In the genomic region with DNA sequence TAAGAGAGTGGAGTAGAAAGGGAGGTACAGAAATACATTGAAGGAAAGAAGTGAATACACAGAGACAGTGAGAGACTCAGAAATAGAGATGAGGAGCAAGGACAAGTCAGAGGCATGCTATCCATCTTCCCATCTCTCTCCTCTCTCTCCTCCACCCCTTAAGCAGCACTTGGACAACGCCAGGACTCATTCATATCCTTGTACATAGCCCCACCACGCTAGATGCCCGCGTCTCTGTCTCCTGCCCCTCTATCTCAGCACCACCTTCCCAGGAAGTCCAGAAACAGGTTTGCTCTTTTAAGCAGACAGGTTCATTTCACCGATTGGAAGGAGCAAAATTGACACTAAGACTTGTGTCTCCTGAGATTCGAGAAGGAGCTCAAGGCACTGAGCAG, we compare ENCODE assay signal across 9 mouse cellular contexts. TPM values are rescaled to one million over a fixed set of nuclear protein-coding genes. Genes with fewer than 3 reads are reported as not detected.
DNase-seq lines count a peak whose midpoint lies in the region; ATAC-seq and TF ChIP-seq lines count a peak whose summit lies in the region.
"Had no signal": no experiment of that assay in that cellular context is flagged by ENCODE, and none has a peak within 500 bp of the region (broad histone marks: within the 10 kb centered on the region; RNA-seq: fewer than 3 reads in every experiment).

No protein-coding gene starts in this region.

- H3K36me3 ChIP-seq in lung, embryonic 15.5 days: no peaks in the 10 kb centered on the region
- no peaks in the 10 kb centered on the region for H3K36me3 ChIP-seq in liver, embryonic 11.5 days (ENCODE audit: control insufficient read depth, insufficient read depth, low read length)
- no peaks in the 10 kb centered on the region for H3K36me3 ChIP-seq in stomach, postnatal 0 days (ENCODE audit: control insufficient read depth, insufficient read depth, low read length)

- peak overlapping the region; percentile 65 for H3K4me2 ChIP-seq in lung, embryonic 15.5 days
- peak overlapping the region; percentile 70 for H3K4me2 ChIP-seq in liver, embryonic 11.5 days
- peak overlapping the region; percentile 84 for H3K4me2 ChIP-seq in stomach, postnatal 0 days (replicated peaks; ENCODE audit: low read depth)

- peaks cover 23% of the 10 kb centered on the region for H3K4me1 ChIP-seq in lung, embryonic 15.5 days
- H3K4me1 ChIP-seq in liver, embryonic 11.5 days (replicated peaks; ENCODE audit: control insufficient read depth, insufficient read depth, low read length): no peaks in the 10 kb centered on the region
- H3K4me1 ChIP-seq in stomach, postnatal 0 days (replicated peaks; ENCODE audit: control insufficient read depth, insufficient read depth): no peaks in the 10 kb centered on the region; the same call in none of the 2 replicates

- peaks cover 17% of the 10 kb centered on the region for H3K27me3 ChIP-seq in lung, embryonic 15.5 days
- peaks cover 39% of the 10 kb centered on the region for H3K27me3 ChIP-seq in liver, embryonic 11.5 days (replicated peaks; ENCODE audit: control insufficient read depth, insufficient read depth, low read length)
- no peaks in the 10 kb centered on the region for H3K27me3 ChIP-seq in stomach, postnatal 0 days (ENCODE audit: control insufficient read depth, insufficient read depth, low read length)

- 49% methylated on average over 6 of the region's 6 CpGs for WGBS in lung, embryonic 15.5 days
- WGBS in liver, embryonic 11.5 days: 55% methylated on average over 6 of the region's 6 CpGs
- whole genome bisulfite sequencing in stomach, postnatal 0 days: 47% methylated on average over 6 of the region's 6 CpGs

- H3K9me3 ChIP-seq in lung, embryonic 15.5 days: no peaks in the 10 kb centered on the region
- H3K9me3 ChIP-seq in liver, embryonic 11.5 days (ENCODE audit: control insufficient read depth, low read length): no peaks in the 10 kb centered on the region
- H3K9me3 ChIP-seq in stomach, postnatal 0 days (ENCODE audit: control insufficient read depth, low read length): no peaks in the 10 kb centered on the region

- H3K9ac ChIP-seq in lung, embryonic 15.5 days: peak overlapping the region; percentile 59; the same call in 1 of the 2 replicates
- no peak overlapping the region for H3K9ac ChIP-seq in liver, embryonic 11.5 days (ENCODE audit: low read depth, low read length)
- H3K9ac ChIP-seq in stomach, postnatal 0 days (ENCODE audit: low read length): peak overlapping the region; percentile 83; the same call in 1 of the 2 replicates

- no peak for TF ChIP-seq CTCF in stomach, postnatal 0 days (IDR thresholded peaks at IDR 0.05; ENCODE audit: low read depth)

- no peak overlapping the region for H3K27ac ChIP-seq in lung, embryonic 15.5 days
- no peak overlapping the region for H3K27ac ChIP-seq in liver, embryonic 11.5 days (ENCODE audit: low read depth, low read length)
- no peak overlapping the region for H3K27ac ChIP-seq in stomach, postnatal 0 days (replicated peaks)

- H3K4me3 ChIP-seq in lung, embryonic 15.5 days: peak overlapping the region; percentile 59
- peak overlapping the region; percentile 60 for H3K4me3 ChIP-seq in liver, embryonic 11.5 days (ENCODE audit: low read depth, low read length)
- peak overlapping the region; percentile 73 for H3K4me3 ChIP-seq in stomach, postnatal 0 days (ENCODE audit: low read depth, low read length)

- TF ChIP-seq EP300 in stomach, postnatal 0 days (optimal IDR thresholded peaks at IDR 0.05): no peak

- peak; percentile 17 for DNase-seq in cerebellum, adult 11 months
- no peak for DNase-seq in cerebellum, postnatal 4 days (ENCODE audit: low spot score in 2 of 2)
- DNase-seq in lung, postnatal 14 days: no peak
- DNase-seq in liver, embryonic 11.5 days (ENCODE audit: low spot score): no peak
- no peak for DNase-seq in stomach, postnatal 0 days (ENCODE audit: low spot score)
- DNase-seq in adrenal gland, adult 18-20 months (ENCODE audit: low spot score in 2 of 2): no peak
- no peak for DNase-seq in layer of hippocampus, adult 11-12 months (ENCODE audit: low spot score)

- no peak for ATAC-seq in lung, embryonic 15.5 days (ENCODE audit: borderline replicate concordance, extremely low read depth, low FRiP score, low TSS enrichment)
- no peak for ATAC-seq in liver, embryonic 11.5 days (replicated peaks; ENCODE audit: low FRiP score)
- no peak for ATAC-seq in stomach, postnatal 0 days (ENCODE audit: low FRiP score, low TSS enrichment)

RNA-seq across cellular contexts. Expression of a gene that starts 0.8 kb away (rescaled TPM):
- 4.2 TPM in 2 replicates for polyA plus RNA-seq in lung, embryonic 15.5 days (2015; fragmentation: Nextera tagmentation; extraction: Ambion mirVana)
- polyA plus RNA-seq in liver, embryonic 11.5 days (2014; fragmentation: Nextera tagmentation; extraction: Ambion mirVana): 3.5 TPM in 2 replicates
- 2.9 and 3.3 TPM in 2 replicates for polyA plus RNA-seq in stomach, postnatal 0 days (2015; fragmentation: Nextera tagmentation; extraction: Ambion mirVana)
- total RNA-seq in adrenal gland, adult 18-20 months (2021): 1 to 10 TPM; 6.7 to 8.5 TPM
- total RNA-seq: neutrophil, adult 5-6 weeks had no signal

RNA-seq across cellular contexts. Expression of a gene that starts 39.6 kb away (rescaled TPM):
- 18.2 and 19.5 TPM in 2 replicates for polyA plus RNA-seq in lung, embryonic 15.5 days (2015; fragmentation: Nextera tagmentation; extraction: Ambion mirVana)
- polyA plus RNA-seq in liver, embryonic 11.5 days (2014; fragmentation: Nextera tagmentation; extraction: Ambion mirVana): 13.5 and 14.6 TPM in 2 replicates
- polyA plus RNA-seq in stomach, postnatal 0 days (2015; fragmentation: Nextera tagmentation; extraction: Ambion mirVana): 19.1 and 20.2 TPM in 2 replicates
- 10 to 100 TPM in 1 of 2 experiments, 1 to 10 TPM in 1; 8.8 to 12.0 TPM for total RNA-seq in adrenal gland, adult 18-20 months (2021)

RNA-seq across cellular contexts. Expression of a gene that starts 41.8 kb away (rescaled TPM):
- 1.9 TPM in 1 of 2 replicates, not detected in the other for polyA plus RNA-seq in lung, embryonic 15.5 days (2015; fragmentation: Nextera tagmentation; extraction: Ambion mirVana)
- not detected in 2 replicates for polyA plus RNA-seq in liver, embryonic 11.5 days (2014; fragmentation: Nextera tagmentation; extraction: Ambion mirVana)
- not detected in 2 replicates for polyA plus RNA-seq in stomach, postnatal 0 days (2015; fragmentation: Nextera tagmentation; extraction: Ambion mirVana)
- total RNA-seq in adrenal gland, adult 18-20 months (2021): 1 to 10 TPM in 1 of 2 experiments, under 1 TPM in 1; 0.63 to 1.0 TPM

RNA-seq across cellular contexts. Expression of a gene that starts 48.7 kb away (rescaled TPM):
- polyA plus RNA-seq in lung, embryonic 15.5 days (2015; fragmentation: Nextera tagmentation; extraction: Ambion mirVana): 25.1 and 29.5 TPM in 2 replicates
- polyA plus RNA-seq in liver, embryonic 11.5 days (2014; fragmentation: Nextera tagmentation; extraction: Ambion mirVana): 25.6 and 28.9 TPM in 2 replicates
- polyA plus RNA-seq in stomach, postnatal 0 days (2015; fragmentation: Nextera tagmentation; extraction: Ambion mirVana): 13.5 and 14.2 TPM in 2 replicates
- total RNA-seq in adrenal gland, adult 18-20 months (2021): 10 to 100 TPM; 21.8 to 31.5 TPM

RNA-seq across cellular contexts. Expression of a gene that starts 50.2 kb away (rescaled TPM):
- polyA plus RNA-seq in lung, embryonic 15.5 days (2015; fragmentation: Nextera tagmentation; extraction: Ambion mirVana): 50.8 and 56.1 TPM in 2 replicates
- polyA plus RNA-seq in liver, embryonic 11.5 days (2014; fragmentation: Nextera tagmentation; extraction: Ambion mirVana): 60.6 and 61.9 TPM in 2 replicates
- 66.6 and 71.0 TPM in 2 replicates for polyA plus RNA-seq in stomach, postnatal 0 days (2015; fragmentation: Nextera tagmentation; extraction: Ambion mirVana)
- total RNA-seq in adrenal gland, adult 18-20 months (2021): 10 to 100 TPM; 34.7 to 68.5 TPM
